Mouse (Mus musculus) intestine, embryonic 16.5 days (tissue): ENCODE measurements around the gene Nav2. TPM values are rescaled to one million over a fixed set of nuclear protein-coding genes. Genes with fewer than 3 reads are reported as not detected.

Source experiments
- ATAC-seq: fragments of 200-750 bp; cut with Nextera tagmentation; 2 replicates; pipeline ENCODE4 v1.8.0; 2017; ENCODE audit warnings: moderate TSS enrichment, moderate library complexity
- H3K27ac ChIP-seq: fragments of 300-500 bp; sonication (generic); 2 replicates; pipeline ENCODE4 v1.5.1; 2014; ENCODE audit warnings: mild to moderate bottlenecking, low read length
- H3K27me3 ChIP-seq: fragments of 300-500 bp; sonication (generic); replicated peaks from 2 replicates; pipeline ENCODE4 v1.6.1; 2014; ENCODE audit warnings: low read length, control low read depth, mixed read lengths; ENCODE audit not compliant: control insufficient read depth, insufficient read depth
- H3K36me3 ChIP-seq: fragments of 300-500 bp; sonication (generic); 2 replicates; pipeline ENCODE4 v1.6.1; 2014; ENCODE audit warnings: low read length, control low read depth; ENCODE audit not compliant: control insufficient read depth, insufficient read depth
- H3K4me1 ChIP-seq: fragments of 300-500 bp; sonication (generic); 2 replicates; pipeline ENCODE4 v1.6.1; 2014; ENCODE audit warnings: low read length, control low read depth, mixed read lengths; ENCODE audit not compliant: control insufficient read depth, insufficient read depth
- H3K4me2 ChIP-seq: fragments of 300-500 bp; sonication (generic); 2 replicates; pipeline ENCODE4 v1.6.1; 2014; ENCODE audit warnings: low read depth, low read length, control low read depth
- H3K4me3 ChIP-seq: fragments of 300-500 bp; sonication (generic); 2 replicates; pipeline ENCODE4 v1.5.1; 2014; ENCODE audit warnings: mild to moderate bottlenecking, low read length
- H3K9ac ChIP-seq: fragments of 300-500 bp; sonication (generic); 2 replicates; pipeline ENCODE4 v1.6.1; 2014; ENCODE audit warnings: low read depth, low read length
- H3K9me3 ChIP-seq: fragments of 300-500 bp; sonication (generic); 2 replicates; pipeline ENCODE4 v1.6.1; 2016; ENCODE audit warnings: low read length, control low read depth; ENCODE audit not compliant: control insufficient read depth
- whole genome bisulfite sequencing: fragments of 180-500 bp; shearing (Covaris S2); extraction: QIAGEN DNeasy Blood & Tissue Kit; methylation state at CpG from one replicate; pipeline ENCODE4 v1.1.7; 2014; 5-methylcytosine and 5-hydroxymethylcytosine counted together
- polyA plus RNA-seq: library from polyadenylated mRNA; unstranded; fragments of >200 nt; fragmentation: Nextera tagmentation; extraction: Ambion mirVana; gene quantifications from 2 replicates; pipeline ENCODE4 v1.2.1, GENCODE M21; 2015

The Nav2 gene
- polyA plus RNA-seq, 1 experiment from 2014 or later = 15.3 TPM

DNA sequence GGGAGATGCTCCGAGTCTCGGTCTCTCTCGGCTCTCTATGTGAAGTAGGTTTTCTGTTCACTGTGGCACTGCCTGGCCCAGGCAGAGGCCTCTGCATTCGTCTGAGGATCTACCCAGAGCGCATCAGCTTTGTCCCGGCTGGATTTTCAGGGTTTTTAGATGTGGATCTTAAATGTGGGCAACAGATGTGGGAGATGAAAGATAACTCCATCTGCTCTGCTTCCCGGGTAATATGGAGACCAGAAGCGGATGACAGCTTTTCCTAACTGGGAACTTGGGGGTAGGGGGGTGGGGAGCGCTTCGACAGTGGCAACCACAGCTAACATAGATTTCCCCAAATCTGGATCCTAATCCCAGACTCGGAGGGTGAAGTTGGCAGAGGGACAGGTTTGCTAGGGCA lies 362.3 kb downstream of the Nav2 start:
- no peak overlapping the region for H3K4me2 ChIP-seq
- no peaks in the 10 kb centered on the region for H3K36me3 ChIP-seq
- ATAC-seq = no peak

DNA sequence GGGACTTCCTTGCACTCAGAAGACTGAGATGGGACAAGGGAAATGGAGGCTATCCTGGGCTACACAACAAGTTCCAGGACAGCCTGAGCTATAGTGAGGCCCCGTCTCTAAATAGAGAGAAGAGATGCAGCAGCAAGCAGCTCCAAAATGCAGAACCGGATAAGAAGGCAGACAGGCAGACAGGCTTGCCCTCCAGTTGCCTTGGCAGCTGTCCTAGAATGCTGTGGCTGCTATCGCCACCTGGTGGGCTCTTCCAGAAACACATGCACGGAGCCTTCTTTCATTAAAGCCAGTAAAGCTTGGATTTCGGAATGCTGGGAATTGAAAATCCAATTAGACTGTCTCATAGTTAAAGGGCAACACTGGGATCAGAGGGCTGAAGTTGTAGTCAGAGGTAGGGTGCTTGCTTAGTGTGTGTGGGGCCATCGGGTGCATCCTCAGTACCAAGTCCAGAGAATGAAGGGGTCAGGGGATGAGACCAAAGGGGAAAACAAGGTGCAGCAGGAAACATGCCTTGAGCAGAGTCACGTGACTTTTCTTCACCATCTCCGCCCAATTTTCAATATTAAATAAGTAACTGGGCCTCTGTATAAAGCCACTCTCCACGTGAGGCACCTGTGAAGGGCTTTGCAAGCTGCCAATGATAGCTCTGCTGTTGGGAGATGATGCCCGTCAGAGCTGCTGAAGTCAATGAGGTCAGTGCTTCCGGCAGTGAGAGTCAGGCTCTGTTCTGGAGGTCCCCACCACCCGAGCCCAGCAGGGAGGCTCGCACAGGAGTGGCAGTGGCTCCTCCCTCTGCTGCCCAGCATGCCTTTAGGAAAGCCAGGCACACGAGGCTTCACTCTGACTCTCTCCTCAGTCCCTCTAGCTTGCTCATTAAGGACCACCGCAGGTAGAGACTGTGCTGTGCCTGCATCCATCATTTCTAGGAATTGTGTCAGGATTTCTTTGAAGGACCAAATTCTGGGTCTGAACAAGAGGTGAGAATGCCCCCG lies 364.2 kb downstream of the Nav2 start:
- 0 out of 2 replicates have a peak, but pooled peaks cover 6% of the 10 kb centered on the region for H3K4me1 ChIP-seq
- no peaks in the 10 kb centered on the region for H3K27me3 ChIP-seq
- H3K9ac ChIP-seq = no peak overlapping the region
- H3K9me3 ChIP-seq = no peaks in the 10 kb centered on the region
- ATAC-seq = peak; percentile 47; the same call in 1 of the 2 replicates
- WGBS = 28% methylated on average over 16 of the region's 16 CpGs
- H3K4me2 ChIP-seq = no peak overlapping the region
- H3K36me3 ChIP-seq = no peaks in the 10 kb centered on the region
- no peak overlapping the region for H3K4me3 ChIP-seq
- H3K27ac ChIP-seq = no peak overlapping the region

More for the DNA sequence above, 362.3 kb downstream of the Nav2 start:
- Histone ChIP-seq H3K9ac (no peak overlapping the region), H3K4me1 (0 out of 2 replicates have a peak, but pooled peaks cover 6% of the 10 kb centered on the region), H3K4me3 (no peak overlapping the region), H3K27ac (no peak overlapping the region), H3K27me3 (no peaks in the 10 kb centered on the region), H3K9me3 (no peaks in the 10 kb centered on the region)
- 76% methylated on average over 11 of the region's 11 CpGs for WGBS

DNA sequence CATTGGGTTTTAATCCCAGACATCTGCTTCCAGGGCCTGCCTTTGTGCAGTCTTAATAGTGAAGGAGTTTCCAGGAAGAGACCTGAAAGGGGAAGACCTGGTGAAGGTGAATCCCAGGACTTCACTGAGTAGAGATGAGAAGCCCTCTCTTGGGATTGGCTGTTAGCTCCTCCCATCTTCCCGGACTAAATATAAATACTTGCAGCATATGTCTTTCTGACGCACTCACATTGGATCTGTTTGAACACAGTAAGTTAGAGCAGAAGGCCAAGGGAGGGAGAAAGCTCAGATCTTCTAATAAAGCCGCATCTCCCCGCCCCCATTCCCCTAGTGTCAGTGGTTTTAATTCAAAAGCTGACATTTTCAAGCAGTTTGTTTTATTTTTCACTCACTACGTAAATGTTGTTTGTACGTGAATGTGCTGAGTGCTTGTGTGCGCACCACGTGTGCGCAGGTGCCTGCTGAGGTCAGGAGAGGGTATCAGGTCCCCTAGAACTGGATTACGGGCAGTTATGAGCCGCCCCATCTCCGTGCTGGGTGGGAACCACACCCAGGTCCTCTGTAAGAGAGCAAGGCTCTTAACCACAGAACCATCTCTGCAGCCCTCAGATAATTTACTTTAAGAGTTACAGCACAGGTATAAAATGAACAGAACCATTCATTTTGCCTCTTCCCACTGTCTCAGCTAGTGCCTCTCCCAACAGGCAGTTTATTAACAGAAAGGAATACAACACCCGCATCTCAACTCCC lies 365.6 kb downstream of the Nav2 start:
- no peaks in the 10 kb centered on the region for H3K36me3 ChIP-seq
- H3K9ac ChIP-seq = no peak overlapping the region
- H3K9me3 ChIP-seq = no peaks in the 10 kb centered on the region
- WGBS = 79% methylated on average over 13 of the region's 13 CpGs
- H3K4me1 ChIP-seq = 0 out of 2 replicates have a peak, but pooled peaks cover 6% of the 10 kb centered on the region
- no peak overlapping the region for H3K4me3 ChIP-seq
- no peak overlapping the region for H3K4me2 ChIP-seq
- H3K27ac ChIP-seq = no peak overlapping the region
- no peak for ATAC-seq
- H3K27me3 ChIP-seq = no peaks in the 10 kb centered on the region

DNA sequence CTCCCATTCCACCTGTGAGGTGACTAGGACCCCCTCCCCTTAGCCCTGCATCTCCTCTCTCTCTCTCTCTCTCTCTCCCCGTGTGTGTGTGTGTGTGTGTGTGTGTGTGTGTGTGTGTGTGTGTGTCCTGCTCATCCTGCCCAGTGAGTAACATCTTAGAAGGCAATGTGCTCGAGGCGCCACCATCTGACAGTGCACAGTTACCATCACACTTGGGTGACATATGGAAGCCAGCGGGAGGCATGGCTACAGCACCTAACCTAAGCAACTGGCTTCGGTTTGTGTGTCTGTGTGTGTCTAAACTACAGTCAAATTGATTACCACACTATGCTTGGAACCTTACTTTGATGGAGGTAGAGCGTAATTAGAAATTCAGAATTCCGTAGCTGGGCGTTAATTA lies 366.2 kb downstream of the Nav2 start:
- H3K27ac ChIP-seq = no peak overlapping the region
- no peak overlapping the region for H3K9ac ChIP-seq
- no peaks in the 10 kb centered on the region for H3K36me3 ChIP-seq
- no peaks in the 10 kb centered on the region for H3K9me3 ChIP-seq
- 0 out of 2 replicates have a peak, but pooled peaks cover 6% of the 10 kb centered on the region for H3K4me1 ChIP-seq
- 75% methylated on average over 8 of the region's 8 CpGs for WGBS
- no peak overlapping the region for H3K4me2 ChIP-seq
- H3K27me3 ChIP-seq = no peaks in the 10 kb centered on the region
- no peak overlapping the region for H3K4me3 ChIP-seq
- ATAC-seq = no peak

DNA sequence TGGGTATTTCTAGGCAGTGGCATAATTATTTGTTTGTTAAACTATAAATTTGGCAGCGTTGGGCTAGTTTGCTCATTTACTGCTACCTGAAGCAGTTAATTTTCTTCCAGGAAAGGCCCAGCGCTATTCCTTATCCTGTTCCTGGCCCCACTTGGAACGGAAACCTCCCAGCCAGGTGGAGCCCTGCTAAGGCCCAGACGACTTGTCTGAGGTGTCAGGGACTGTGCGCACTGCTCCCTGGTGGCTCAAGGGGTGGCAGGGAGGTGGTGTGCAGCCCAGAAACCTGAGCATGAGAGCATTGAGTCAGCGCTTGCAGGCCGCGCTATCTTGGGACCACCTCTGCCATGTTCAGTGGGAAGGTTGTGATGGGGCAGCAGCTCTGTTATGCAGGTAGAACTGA lies 367.6 kb downstream of the Nav2 start:
- Histone ChIP-seq H3K4me2 (no peak overlapping the region), H3K4me1 (peaks cover 8% of the 10 kb centered on the region; the same call in 1 of the 2 replicates), H3K27ac (no peak overlapping the region), H3K4me3 (no peak overlapping the region), H3K9me3 (no peaks in the 10 kb centered on the region), H3K9ac (no peak overlapping the region; the same call in 1 of the 2 replicates), H3K27me3 (no peaks in the 10 kb centered on the region), H3K36me3 (no peaks in the 10 kb centered on the region)
- WGBS = 73% methylated on average over 8 of the region's 8 CpGs
- no peak for ATAC-seq

DNA sequence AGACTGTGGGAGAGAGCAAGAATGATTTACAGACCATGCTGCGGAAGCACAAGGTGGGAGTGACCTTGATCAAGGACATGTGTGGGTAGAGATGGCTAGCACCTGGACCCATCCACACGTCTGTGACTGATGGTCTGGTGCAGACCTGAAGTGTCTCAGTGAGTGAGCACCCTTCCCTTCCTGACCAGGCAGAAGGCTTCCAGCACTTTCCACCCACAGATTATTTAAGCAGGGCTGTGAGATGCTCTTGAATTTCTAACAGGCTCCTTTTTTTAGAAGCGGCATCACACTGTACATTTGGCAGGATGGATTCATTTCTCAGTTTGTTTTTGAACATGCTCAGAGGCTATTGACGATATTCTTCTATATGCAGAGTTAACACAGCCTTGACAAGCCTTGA lies 369.2 kb downstream of the Nav2 start:
- no peaks in the 10 kb centered on the region for H3K36me3 ChIP-seq
- peaks cover 7% of the 10 kb centered on the region; the same call in 1 of the 2 replicates for H3K4me1 ChIP-seq
- no peak overlapping the region for H3K4me3 ChIP-seq
- no peak overlapping the region for H3K9ac ChIP-seq
- WGBS = 81% methylated on average over 4 of the region's 4 CpGs
- no peaks in the 10 kb centered on the region for H3K27me3 ChIP-seq
- no peak overlapping the region for H3K27ac ChIP-seq
- H3K9me3 ChIP-seq = no peaks in the 10 kb centered on the region
- no peak for ATAC-seq
- H3K4me2 ChIP-seq = no peak overlapping the region

DNA sequence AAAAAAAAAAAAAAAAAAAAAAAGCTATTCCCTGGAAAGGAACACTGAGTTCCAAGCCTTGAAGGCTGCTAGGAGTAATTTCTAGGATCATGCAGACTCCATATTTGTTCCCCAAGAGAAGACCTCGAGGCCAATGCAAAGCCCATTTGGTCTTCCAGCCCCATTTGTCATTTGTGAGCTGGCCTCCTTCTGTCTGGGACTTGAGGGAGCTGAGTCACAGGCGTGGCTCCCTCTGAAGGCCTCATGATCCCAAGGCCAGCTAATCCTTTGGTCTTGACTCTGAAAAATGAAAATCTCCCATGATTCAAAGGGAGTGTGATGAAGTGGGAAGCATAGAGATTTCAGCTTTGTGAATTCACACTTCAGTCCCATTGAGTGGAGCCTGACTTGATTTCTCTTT lies 370.0 kb downstream of the Nav2 start:
- Histone ChIP-seq H3K4me3 (no peak overlapping the region), H3K4me1 (peaks cover 7% of the 10 kb centered on the region), H3K27ac (no peak overlapping the region), H3K9me3 (no peaks in the 10 kb centered on the region), H3K27me3 (no peaks in the 10 kb centered on the region), H3K36me3 (no peaks in the 10 kb centered on the region), H3K4me2 (no peak overlapping the region), H3K9ac (no peak overlapping the region)
- 56% methylated on average over 2 of the region's 2 CpGs for WGBS
- ATAC-seq = no peak

DNA sequence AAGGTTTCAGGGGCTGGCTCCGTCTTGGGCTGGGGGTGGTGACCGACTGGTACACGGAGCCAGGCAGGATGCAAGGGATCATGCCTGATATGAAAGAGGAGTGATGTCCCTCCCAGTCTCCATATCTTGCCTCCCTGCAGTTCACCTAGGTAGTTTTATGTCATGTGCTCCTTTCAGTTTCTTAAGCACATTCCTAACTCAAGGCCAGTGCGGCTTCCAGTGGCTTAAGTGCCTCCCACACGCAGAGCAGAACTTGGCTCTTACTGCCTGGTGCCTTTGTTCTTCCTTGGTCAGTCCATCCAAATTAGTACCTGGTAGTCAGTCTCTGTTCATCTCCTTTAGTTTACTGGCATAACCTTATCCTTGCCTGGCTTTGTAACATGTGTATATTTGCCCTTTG lies 371.9 kb downstream of the Nav2 start:
- no peak for ATAC-seq
- Histone ChIP-seq H3K9ac (no peak overlapping the region), H3K4me3 (no peak overlapping the region), H3K9me3 (no peaks in the 10 kb centered on the region), H3K4me2 (no peak overlapping the region), H3K36me3 (no peaks in the 10 kb centered on the region), H3K4me1 (peaks cover 24% of the 10 kb centered on the region), H3K27me3 (no peaks in the 10 kb centered on the region), H3K27ac (no peak overlapping the region)
- 70% methylated on average over 5 of the region's 5 CpGs for WGBS

DNA sequence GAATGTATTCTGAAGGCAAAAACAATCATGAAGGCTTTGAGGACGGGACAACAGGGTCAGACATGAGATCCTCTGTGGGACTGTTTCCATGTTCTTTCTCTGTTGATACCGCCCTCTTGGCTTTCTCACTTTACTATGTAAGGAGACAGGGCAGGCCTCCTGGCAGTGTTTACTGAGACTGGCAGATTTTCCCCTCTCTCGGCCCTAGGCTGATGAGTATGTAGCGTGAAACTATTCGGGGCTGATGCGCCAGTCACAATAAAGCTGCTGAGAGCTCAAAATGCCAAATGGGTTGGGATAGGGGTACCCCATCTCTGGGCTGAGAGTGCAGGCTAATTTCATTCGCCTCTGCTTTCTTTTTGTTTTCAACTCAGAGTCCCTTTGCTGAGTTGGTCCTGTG lies 373.9 kb downstream of the Nav2 start:
- H3K27ac ChIP-seq = no peak overlapping the region
- H3K4me3 ChIP-seq = no peak overlapping the region
- H3K4me2 ChIP-seq = no peak overlapping the region
- H3K9ac ChIP-seq = no peak overlapping the region
- H3K4me1 ChIP-seq = peaks cover 24% of the 10 kb centered on the region
- ATAC-seq = no peak
- H3K36me3 ChIP-seq = no peaks in the 10 kb centered on the region
- 80% methylated on average over 7 of the region's 7 CpGs for WGBS
- H3K27me3 ChIP-seq = no peaks in the 10 kb centered on the region
- no peaks in the 10 kb centered on the region for H3K9me3 ChIP-seq
